Mouse (Mus musculus) small intestine, adult 2 months (tissue): ENCODE results near the gene Evl. TPM values are rescaled to one million over a fixed set of nuclear protein-coding genes. Genes with fewer than 3 reads are reported as not detected.

Experiments used
- H3K27ac ChIP-seq: fragments of 200-500 bp; 2 replicates; pipeline ENCODE4 v1.5.1; 2012; ENCODE audit warnings: low read depth, low read length, control low read depth, inconsistent platforms; ENCODE audit not compliant: insufficient read depth
- H3K27me3 ChIP-seq: fragments of 200-500 bp; 2 replicates; pipeline ENCODE4 v1.6.1; 2012; ENCODE audit warnings: mild to moderate bottlenecking, moderate library complexity, low read length, inconsistent platforms; ENCODE audit not compliant: control insufficient read depth, insufficient read depth
- H3K36me3 ChIP-seq: fragments of 200-500 bp; 2 replicates; pipeline ENCODE4 v1.6.1; 2012; ENCODE audit warnings: mild to moderate bottlenecking, low read length, control low read depth, inconsistent platforms; ENCODE audit not compliant: control insufficient read depth, insufficient read depth
- H3K4me1 ChIP-seq: fragments of 200-500 bp; 2 replicates; pipeline ENCODE4 v1.6.1; 2012; ENCODE audit warnings: low read length, inconsistent platforms, mixed read lengths; ENCODE audit not compliant: control insufficient read depth, insufficient read depth, insufficient read length
- H3K4me3 ChIP-seq: fragments of 200-500 bp; 2 replicates; pipeline ENCODE4 v1.5.1; 2012; ENCODE audit warnings: low read depth, mild to moderate bottlenecking, control low read depth, inconsistent platforms, low read length, moderate library complexity
- CTCF ChIP-seq: fragments of 200-500 bp; IDR thresholded peaks from 2 replicates; pipeline ENCODE4 v1.5.1; 2012; ENCODE audit warnings: low read depth, mild to moderate bottlenecking, control low read depth, inconsistent platforms, low read length, moderate library complexity, mixed read lengths; ENCODE audit not compliant: insufficient replicate concordance, insufficient read length; ENCODE audit errors: extremely low read depth
- POLR2A ChIP-seq: fragments of 200-500 bp; IDR thresholded peaks from 2 replicates; pipeline ENCODE4 v1.6.1; 2012; ENCODE audit warnings: low read depth, mild to moderate bottlenecking, control low read depth, inconsistent platforms, low read length, moderate library complexity
- WGBS: fragments of 180-500 bp; shearing (Covaris S2); methylation state at CpG from one replicate; pipeline ENCODE4 v1.1.7; 2018; 5-methylcytosine and 5-hydroxymethylcytosine counted together
- polyA plus RNA-seq: library from polyadenylated mRNA; depleted of rRNA; stranded (reverse); fragments of >200 nt; gene quantifications from 2 replicates; pipeline ENCODE4 v1.2.3, GENCODE M21; 2012

Gene Evl
- polyA plus RNA-seq, 1 experiment: 22.7 TPM

DNA sequence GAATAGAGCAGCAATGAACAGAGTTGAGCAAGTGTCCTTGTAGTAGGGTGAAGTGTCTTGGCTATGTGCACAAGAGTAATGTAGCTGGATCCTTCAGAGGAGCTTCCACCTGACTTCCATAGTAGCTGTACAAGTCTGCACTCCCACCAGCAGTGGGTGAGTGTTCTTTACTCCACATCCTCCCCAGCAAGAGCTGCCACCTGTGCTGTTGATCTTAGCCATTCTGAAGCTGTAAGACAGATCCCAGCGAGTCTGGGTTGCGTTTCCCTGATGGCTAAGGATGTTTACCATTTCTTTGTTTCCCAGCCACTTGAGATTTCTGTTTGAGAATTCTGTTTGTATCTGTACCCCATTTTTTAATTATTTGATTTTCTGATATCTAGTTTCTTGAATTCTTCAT is 35.6 kb downstream of the Evl start:
- H3K4me3 ChIP-seq: no peak overlapping the region
- no peaks in the 10 kb centered on the region for H3K27me3 ChIP-seq
- H3K36me3 ChIP-seq: no peaks in the 10 kb centered on the region
- TF ChIP-seq POLR2A: no peak
- no peak for TF ChIP-seq CTCF
- WGBS: 79% methylated on average over 2 of the region's 2 CpGs
- H3K27ac ChIP-seq: no peak overlapping the region
- no peaks in the 10 kb centered on the region for H3K4me1 ChIP-seq

DNA sequence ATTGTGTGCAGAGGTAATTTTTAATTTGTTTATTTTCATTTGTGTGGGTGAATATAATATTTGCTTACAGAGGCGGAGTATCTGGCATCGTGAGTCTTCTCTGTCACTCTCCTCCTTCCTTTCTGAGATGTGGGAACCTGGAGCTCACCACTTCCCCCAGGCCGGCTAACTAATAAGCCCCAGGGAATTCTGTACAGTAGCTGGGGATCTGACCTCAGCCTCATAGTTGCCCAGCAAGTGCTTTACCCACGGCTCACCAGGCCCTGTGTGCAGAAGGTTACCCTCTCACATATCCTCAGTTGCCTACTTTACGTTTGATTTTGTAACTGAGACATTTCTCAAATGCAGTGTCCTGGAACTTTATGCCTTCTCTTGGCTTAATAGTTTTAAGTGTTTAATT is 37.1 kb downstream of the Evl start:
- WGBS: 70% methylated on average over 5 of the region's 5 CpGs
- no peaks in the 10 kb centered on the region for H3K27me3 ChIP-seq
- H3K4me1 ChIP-seq: no peaks in the 10 kb centered on the region
- no peak for TF ChIP-seq CTCF
- TF ChIP-seq POLR2A: no peak
- H3K27ac ChIP-seq: no peak overlapping the region
- no peak overlapping the region for H3K4me3 ChIP-seq
- no peaks in the 10 kb centered on the region for H3K36me3 ChIP-seq

DNA sequence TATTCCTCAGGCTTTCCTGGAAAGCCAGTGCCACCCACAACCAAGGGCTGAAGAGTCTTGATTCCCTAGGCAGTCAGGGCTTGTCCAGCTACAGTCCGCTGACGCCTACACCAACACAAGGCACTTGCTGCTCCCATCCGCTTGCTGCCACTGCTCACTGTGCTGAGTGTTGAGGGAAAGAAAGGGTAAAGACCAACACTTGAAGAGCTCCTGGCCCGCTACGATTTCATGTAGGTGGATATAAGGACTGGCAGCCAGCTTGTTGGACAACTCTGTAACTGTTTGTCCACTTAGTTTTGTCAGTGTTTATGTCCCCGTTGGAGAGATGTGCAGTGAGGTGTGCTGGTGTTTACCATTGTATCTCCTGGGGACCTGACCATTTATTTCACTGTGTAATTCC is 38.3 kb downstream of the Evl start:
- no peak overlapping the region for H3K27ac ChIP-seq
- H3K27me3 ChIP-seq: no peaks in the 10 kb centered on the region
- no peak overlapping the region for H3K4me3 ChIP-seq
- H3K36me3 ChIP-seq: no peaks in the 10 kb centered on the region
- TF ChIP-seq POLR2A (no peak), CTCF (no peak)
- 88% methylated on average over 6 of the region's 6 CpGs for WGBS
- H3K4me1 ChIP-seq: no peaks in the 10 kb centered on the region

DNA sequence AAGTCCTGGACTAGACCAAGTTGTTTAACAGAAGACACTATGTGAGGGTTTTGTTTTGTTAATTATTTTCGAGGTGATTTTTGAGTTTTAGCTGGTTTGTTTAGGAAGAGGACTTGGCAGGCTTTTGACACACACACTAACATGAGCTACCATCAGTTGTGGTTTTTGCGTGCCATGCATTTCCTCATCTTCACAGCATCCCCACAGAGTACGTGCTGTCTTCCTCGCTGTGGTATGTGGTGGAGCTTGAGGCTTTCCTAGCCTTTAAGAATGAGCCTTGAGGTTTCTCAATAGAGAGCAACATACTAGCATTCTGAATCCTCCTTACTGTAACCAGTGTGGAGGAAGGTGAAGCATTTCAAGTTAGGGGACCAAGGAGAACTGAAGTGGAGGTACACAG is 46.3 kb downstream of the Evl start:
- Histone ChIP-seq H3K4me1 (no peaks in the 10 kb centered on the region), H3K4me3 (no peak overlapping the region), H3K36me3 (no peaks in the 10 kb centered on the region), H3K27me3 (no peaks in the 10 kb centered on the region), H3K27ac (no peak overlapping the region)
- WGBS: 72% methylated on average over 4 of the region's 4 CpGs
- TF ChIP-seq CTCF: no peak
- TF ChIP-seq POLR2A: no peak

DNA sequence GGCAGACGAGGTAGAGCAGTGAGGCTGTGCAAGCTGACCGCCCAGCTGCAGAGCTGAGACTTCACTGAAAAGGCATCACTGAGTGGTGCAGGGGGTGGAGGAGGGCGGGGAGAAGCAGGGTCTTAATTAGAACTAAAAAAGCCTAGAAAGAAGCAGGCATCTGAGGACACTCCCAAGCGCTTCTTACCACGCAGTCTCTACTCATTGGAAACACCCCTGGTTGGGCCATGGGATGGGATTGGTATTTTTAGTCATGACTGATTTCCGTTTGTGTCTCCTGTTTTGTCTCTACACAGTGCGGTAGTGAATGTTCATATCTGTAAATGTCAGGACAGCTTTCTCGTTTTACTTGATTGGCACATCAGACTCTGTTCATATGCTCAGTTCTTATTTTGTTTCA is 46.8 kb downstream of the Evl start:
- Histone ChIP-seq H3K4me3 (no peak overlapping the region), H3K36me3 (no peaks in the 10 kb centered on the region), H3K27ac (no peak overlapping the region), H3K27me3 (no peaks in the 10 kb centered on the region), H3K4me1 (no peaks in the 10 kb centered on the region)
- 85% methylated on average over 8 of the region's 8 CpGs for WGBS
- TF ChIP-seq POLR2A (no peak), CTCF (no peak)

DNA sequence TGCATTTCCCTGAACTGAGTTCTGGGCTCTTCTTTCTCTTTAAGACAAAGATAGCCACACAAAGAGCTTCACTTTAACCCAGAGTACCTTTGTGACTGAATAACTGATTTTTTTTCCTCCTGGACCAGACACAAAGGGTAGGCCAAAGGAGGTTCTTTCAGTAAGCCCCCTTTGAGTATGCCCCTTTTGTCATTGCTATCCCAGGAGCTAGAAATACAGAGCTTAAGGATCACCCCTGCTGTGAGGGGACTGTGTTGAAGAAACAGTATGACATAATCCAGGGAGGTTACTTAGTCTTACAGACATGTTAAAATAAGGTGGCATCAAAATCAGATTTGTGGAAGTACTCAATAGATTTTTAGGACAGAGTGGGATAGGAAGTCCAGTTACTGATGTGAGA is 50.0 kb downstream of the Evl start:
- H3K27ac ChIP-seq: no peak overlapping the region
- H3K4me3 ChIP-seq: no peak overlapping the region
- H3K27me3 ChIP-seq: no peaks in the 10 kb centered on the region
- no peaks in the 10 kb centered on the region for H3K36me3 ChIP-seq
- TF ChIP-seq POLR2A (no peak), CTCF (no peak)
- no peaks in the 10 kb centered on the region for H3K4me1 ChIP-seq

DNA sequence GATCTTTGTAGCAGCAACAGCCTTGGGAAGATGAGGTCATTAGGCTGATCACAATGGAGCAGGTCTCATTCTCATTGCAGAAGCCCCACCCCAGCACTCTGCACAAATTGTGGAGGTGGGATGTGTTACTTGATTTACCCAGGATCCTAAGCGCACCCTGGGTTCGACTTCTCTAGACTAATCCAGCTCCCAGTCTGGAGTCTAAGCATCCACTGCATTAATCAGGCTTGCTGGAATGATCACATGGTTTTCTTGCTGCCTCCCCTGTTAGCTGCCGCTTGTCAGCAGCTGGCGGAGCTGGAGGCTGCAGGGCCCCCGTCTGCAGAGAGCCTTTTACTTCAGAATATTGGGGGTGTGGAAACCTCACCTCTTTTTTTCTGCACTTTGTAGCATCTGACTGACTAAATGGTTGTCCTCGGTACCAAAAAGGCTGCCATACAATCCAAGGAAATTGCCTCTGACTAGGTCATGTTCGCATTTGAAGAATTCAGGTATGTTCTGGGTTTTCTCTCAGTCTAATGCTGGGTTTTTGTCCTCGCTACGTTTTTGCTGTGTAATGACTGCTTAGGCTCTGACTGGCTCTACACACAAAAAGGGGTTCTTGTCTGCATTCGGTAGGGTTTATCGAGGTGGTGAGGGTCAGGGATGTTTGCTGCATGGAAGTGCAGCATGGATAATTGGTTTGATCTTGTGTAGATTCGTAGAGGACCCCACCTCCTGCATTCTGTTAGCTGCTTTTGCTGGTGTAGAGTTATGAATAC is 51.2 kb downstream of the Evl start:
- H3K4me1 ChIP-seq: no peaks in the 10 kb centered on the region
- no peaks in the 10 kb centered on the region for H3K27me3 ChIP-seq
- H3K4me3 ChIP-seq: no peak overlapping the region
- H3K27ac ChIP-seq: no peak overlapping the region
- TF ChIP-seq CTCF (no peak), POLR2A (no peak)
- WGBS: 76% methylated on average over 12 of the region's 12 CpGs
- no peaks in the 10 kb centered on the region for H3K36me3 ChIP-seq

DNA sequence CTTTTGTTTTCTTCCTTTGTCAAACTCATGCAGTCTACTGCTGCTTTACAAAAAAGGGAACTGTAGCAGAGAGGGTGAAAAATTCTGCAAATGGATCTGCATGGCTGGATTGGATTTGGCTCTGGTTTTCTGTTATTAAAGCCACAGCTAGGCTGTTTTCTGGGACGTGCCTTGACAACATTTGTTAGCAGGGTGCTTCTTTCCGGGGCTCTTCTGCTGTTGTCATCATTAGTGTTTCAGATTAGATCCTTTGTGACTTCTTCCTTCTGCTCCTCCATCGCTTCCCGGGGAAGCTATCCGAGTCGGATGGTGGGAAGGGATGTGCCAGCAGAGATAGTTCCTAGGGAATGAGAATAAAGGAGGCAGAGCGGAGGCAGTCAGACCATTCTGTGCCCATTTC is 51.8 kb downstream of the Evl start:
- no peaks in the 10 kb centered on the region for H3K27me3 ChIP-seq

More for the DNA sequence above, 51.8 kb downstream of the Evl start:
- H3K27ac ChIP-seq: no peak overlapping the region
- H3K4me1 ChIP-seq: no peaks in the 10 kb centered on the region
- no peaks in the 10 kb centered on the region for H3K36me3 ChIP-seq
- no peak overlapping the region for H3K4me3 ChIP-seq
- no peak for TF ChIP-seq CTCF
- 82% methylated on average over 7 of the region's 7 CpGs for WGBS
